Mouse (Mus musculus) ES-E14 (cell line): ENCODE data around the gene Atp8b3.

Source experiments
- CHD2 ChIP-seq: IDR thresholded peaks from 2 replicates; pipeline ENCODE4 v1.6.1; 2014; ENCODE audit warnings: mild to moderate bottlenecking, low read depth, low read length, inconsistent platforms
- MAFK ChIP-seq: IDR thresholded peaks from 2 replicates; pipeline ENCODE4 v1.6.1; 2014; ENCODE audit warnings: mild to moderate bottlenecking, low read depth, low read length, inconsistent platforms; ENCODE audit not compliant: insufficient read depth
- ZC3H11A ChIP-seq: IDR thresholded peaks from 2 replicates; pipeline ENCODE4 v1.6.1; 2012; ENCODE audit warnings: low read depth, mild to moderate bottlenecking, inconsistent platforms, low read length, borderline replicate concordance
- ZNF384 ChIP-seq: IDR thresholded peaks from 2 replicates; pipeline ENCODE4 v1.6.1; 2012; ENCODE audit warnings: low read depth, low read length, inconsistent platforms

- TF ChIP-seq CHD2 (no peak), MAFK (no peak), ZNF384 (no peak), ZC3H11A (no peak)
Observed at GRCm38 (mm10) chr10:80535071-80535470, 3.9 kb downstream of the Atp8b3 start.
